Mouse (Mus musculus): ENCODE measurements around the gene Ccdc149. TPM values are rescaled to one million over a fixed set of nuclear protein-coding genes. Genes with fewer than 3 reads are reported as not detected.

Ccdc149 gene
- polyA plus RNA-seq, 2 experiments: 1.6 to 2.0 TPM

- Histone ChIP-seq H3K4me3 (replicated peaks; ENCODE audit: low read length) (no peak overlapping the region), H3K27ac (replicated peaks; ENCODE audit: low read depth, low read length) (no peak overlapping the region), H3K9ac (ENCODE audit: low read depth, low read length, severe bottlenecking) (no peak overlapping the region), H3K4me1 (ENCODE audit: control insufficient read depth, insufficient read depth, low read length) (no peaks in the 10 kb centered on the region), H3K4me2 (replicated peaks; ENCODE audit: low read depth, low read length, severe bottlenecking) (no peak overlapping the region), H3K27me3 (ENCODE audit: control insufficient read depth, insufficient read depth, low read length) (no peaks in the 10 kb centered on the region), H3K36me3 (ENCODE audit: control insufficient read depth, insufficient read depth, low read length) (no peaks in the 10 kb centered on the region), H3K9me3 (ENCODE audit: control insufficient read depth, low read length) (no peaks in the 10 kb centered on the region)
- ATAC-seq (ENCODE audit: low FRiP score, low read depth) (no peak), DNase-seq (ENCODE audit: low spot score) (peak; percentile 45)
- WGBS: 79% methylated on average over 13 of the region's 13 CpGs
- no peak for TF ChIP-seq POLR2A (IDR thresholded peaks at IDR 0.05; ENCODE audit: borderline replicate concordance, extremely low read depth, insufficient read depth, insufficient read length)
These were observed 16.5 kb upstream of the Ccdc149 start for GRCm38 (mm10) chr5:52487559-52488430.

GRCm38 (mm10) chr5:52476826-52477225 lies 5.5 kb upstream of the Ccdc149 start:
- Histone ChIP-seq H3K36me3 (ENCODE audit: control insufficient read depth, insufficient read depth, low read length) (no peaks in the 10 kb centered on the region), H3K27ac (replicated peaks; ENCODE audit: low read depth, low read length) (0 out of 2 replicates have a peak overlapping the region, but pooled peaks have one; percentile 49), H3K27me3 (ENCODE audit: control insufficient read depth, insufficient read depth, low read length) (no peaks in the 10 kb centered on the region), H3K9me3 (ENCODE audit: control insufficient read depth, low read length) (no peaks in the 10 kb centered on the region), H3K4me3 (replicated peaks; ENCODE audit: low read length) (peak overlapping the region; percentile 48), H3K4me2 (replicated peaks; ENCODE audit: low read depth, low read length, severe bottlenecking) (peak overlapping the region; percentile 75), H3K9ac (ENCODE audit: low read depth, low read length, severe bottlenecking) (peak overlapping the region; percentile 61), H3K4me1 (ENCODE audit: control insufficient read depth, insufficient read depth, low read length) (0 out of 2 replicates have a peak, but pooled peaks cover 7% of the 10 kb centered on the region)
- no peak for TF ChIP-seq POLR2A (IDR thresholded peaks at IDR 0.05; ENCODE audit: borderline replicate concordance, extremely low read depth, insufficient read depth, insufficient read length)
- ATAC-seq (ENCODE audit: low FRiP score, low read depth) (no peak), DNase-seq (ENCODE audit: low spot score) (no peak)
- WGBS: 11% methylated on average over 7 of the region's 7 CpGs

- WGBS: 0% methylated on average over 23 of the region's 23 CpGs
- TF ChIP-seq POLR2A (IDR thresholded peaks at IDR 0.05; ENCODE audit: borderline replicate concordance, extremely low read depth, insufficient read depth, insufficient read length): no peak
- Histone ChIP-seq H3K9me3 (ENCODE audit: control insufficient read depth, low read length) (no peaks in the 10 kb centered on the region), H3K36me3 (ENCODE audit: control insufficient read depth, insufficient read depth, low read length) (no peaks in the 10 kb centered on the region), H3K4me3 (replicated peaks; ENCODE audit: low read length) (peak overlapping the region; percentile 48), H3K4me2 (replicated peaks; ENCODE audit: low read depth, low read length, severe bottlenecking) (peak overlapping the region; percentile 75), H3K4me1 (ENCODE audit: control insufficient read depth, insufficient read depth, low read length) (0 out of 2 replicates have a peak, but pooled peaks cover 7% of the 10 kb centered on the region), H3K27me3 (ENCODE audit: control insufficient read depth, insufficient read depth, low read length) (no peaks in the 10 kb centered on the region), H3K9ac (ENCODE audit: low read depth, low read length, severe bottlenecking) (peak overlapping the region; percentile 61), H3K27ac (replicated peaks; ENCODE audit: low read depth, low read length) (peak overlapping the region; percentile 49; the same call in 1 of the 2 replicates)
- ATAC-seq (ENCODE audit: low FRiP score, low read depth) (peak; percentile 77), DNase-seq (ENCODE audit: low spot score) (peak; percentile 72)
These were observed 5.0 kb upstream of the Ccdc149 start for GRCm38 (mm10) chr5:52476292-52476701.

- Histone ChIP-seq H3K27ac (replicated peaks; ENCODE audit: low read depth, low read length) (no peak overlapping the region), H3K4me3 (replicated peaks; ENCODE audit: low read length) (no peak overlapping the region), H3K27me3 (ENCODE audit: control insufficient read depth, insufficient read depth, low read length) (0 out of 2 replicates have a peak, but pooled peaks cover 3% of the 10 kb centered on the region), H3K4me1 (ENCODE audit: control insufficient read depth, insufficient read depth, low read length) (0 out of 2 replicates have a peak, but pooled peaks cover 7% of the 10 kb centered on the region), H3K9ac (ENCODE audit: low read depth, low read length, severe bottlenecking) (no peak overlapping the region), H3K9me3 (ENCODE audit: control insufficient read depth, low read length) (no peaks in the 10 kb centered on the region), H3K4me2 (replicated peaks; ENCODE audit: low read depth, low read length, severe bottlenecking) (no peak overlapping the region), H3K36me3 (ENCODE audit: control insufficient read depth, insufficient read depth, low read length) (no peaks in the 10 kb centered on the region)
- ATAC-seq (ENCODE audit: low FRiP score, low read depth): no peak
- DNase-seq (ENCODE audit: low spot score): no peak
- 85% methylated on average over 7 of the region's 7 CpGs for WGBS
- no peak for TF ChIP-seq POLR2A (IDR thresholded peaks at IDR 0.05; ENCODE audit: borderline replicate concordance, extremely low read depth, insufficient read depth, insufficient read length)
These were observed 2.7 kb upstream of the Ccdc149 start for GRCm38 (mm10) chr5:52473988-52474387.

- Histone ChIP-seq H3K27ac (replicated peaks; ENCODE audit: low read depth, low read length) (no peak overlapping the region), H3K4me1 (ENCODE audit: control insufficient read depth, insufficient read depth, low read length) (no peaks in the 10 kb centered on the region), H3K4me3 (replicated peaks; ENCODE audit: low read length) (peak overlapping the region; percentile 60), H3K9ac (ENCODE audit: low read depth, low read length, severe bottlenecking) (no peak overlapping the region; the same call in 1 of the 2 replicates), H3K36me3 (ENCODE audit: control insufficient read depth, insufficient read depth, low read length) (no peaks in the 10 kb centered on the region), H3K27me3 (ENCODE audit: control insufficient read depth, insufficient read depth, low read length) (0 out of 2 replicates have a peak, but pooled peaks cover 3% of the 10 kb centered on the region), H3K4me2 (replicated peaks; ENCODE audit: low read depth, low read length, severe bottlenecking) (peak overlapping the region; percentile 96), H3K9me3 (ENCODE audit: control insufficient read depth, low read length) (peaks cover under 1% of the 10 kb centered on the region; the same call in 1 of the 2 replicates)
- 53% methylated on average over 5 of the region's 5 CpGs for WGBS
- TF ChIP-seq POLR2A (IDR thresholded peaks at IDR 0.05; ENCODE audit: borderline replicate concordance, extremely low read depth, insufficient read depth, insufficient read length): no peak
- DNase-seq (ENCODE audit: low spot score) (no peak), ATAC-seq (ENCODE audit: low FRiP score, low read depth) (no peak)
These were observed 770 bp downstream of the Ccdc149 start for GRCm38 (mm10) chr5:52470551-52470950.
